Mouse (Mus musculus) heart, embryonic 15.5 days (tissue): Measurements from ENCODE around the gene Tbcb. TPM values are rescaled to one million over a fixed set of nuclear protein-coding genes. Genes with fewer than 3 reads are reported as not detected.

Source experiments
- ATAC-seq: fragments of 200-750 bp; cut with Nextera tagmentation; replicated peaks from 2 replicates; pipeline ENCODE4 v1.8.0; 2017; ENCODE audit warnings: low read depth, moderate TSS enrichment; ENCODE audit not compliant: insufficient number of reproducible peaks, insufficient read depth, low FRiP score
- H3K27ac ChIP-seq: fragments of 300-500 bp; sonication (generic); 2 replicates; pipeline ENCODE4 v1.5.1; 2015; ENCODE audit warnings: mild to moderate bottlenecking, inconsistent platforms
- H3K27me3 ChIP-seq: fragments of 300-500 bp; sonication (generic); 2 replicates; pipeline ENCODE4 v1.6.1; 2015; ENCODE audit warnings: inconsistent platforms
- H3K36me3 ChIP-seq: fragments of 300-500 bp; sonication (generic); 2 replicates; pipeline ENCODE4 v1.6.1; 2015; ENCODE audit warnings: mild to moderate bottlenecking, inconsistent platforms
- H3K4me1 ChIP-seq: fragments of 300-500 bp; sonication (generic); replicated peaks from 2 replicates; pipeline ENCODE4 v1.6.1; 2015; ENCODE audit warnings: inconsistent platforms
- H3K4me2 ChIP-seq: fragments of 300-500 bp; sonication (generic); 2 replicates; pipeline ENCODE4 v1.6.1; 2015; ENCODE audit warnings: inconsistent platforms, mild to moderate bottlenecking, moderate library complexity
- H3K4me3 ChIP-seq: fragments of 300-500 bp; sonication (generic); 2 replicates; pipeline ENCODE4 v1.5.1; 2015; ENCODE audit warnings: mild to moderate bottlenecking, inconsistent platforms
- H3K9ac ChIP-seq: fragments of 300-500 bp; sonication (generic); 2 replicates; pipeline ENCODE4 v1.6.1; 2015; ENCODE audit warnings: mild to moderate bottlenecking, inconsistent platforms
- H3K9me3 ChIP-seq: fragments of 300-500 bp; sonication (generic); replicated peaks from 2 replicates; pipeline ENCODE4 v1.6.1; 2016; ENCODE audit warnings: inconsistent platforms
- WGBS: fragments of 180-500 bp; shearing (Covaris S2); methylation state at CpG from one replicate; pipeline ENCODE4 v1.1.7; 2015; ENCODE audit warnings: mixed read lengths; 5-methylcytosine and 5-hydroxymethylcytosine counted together
- polyA plus RNA-seq: library from polyadenylated mRNA; unstranded; fragments of >200 nt; fragmentation: Nextera tagmentation; extraction: Ambion mirVana; gene quantifications from 2 replicates; pipeline ENCODE4 v1.2.1, GENCODE M21; 2015

The Tbcb gene
- polyA plus RNA-seq, 1 experiment from 2014 or later: 125 TPM

- H3K9me3 ChIP-seq: no peaks in the 10 kb centered on the region
- 73% methylated on average over 12 of the region's 12 CpGs for WGBS
- H3K27me3 ChIP-seq: no peaks in the 10 kb centered on the region
- no peak overlapping the region for H3K4me3 ChIP-seq
- H3K4me1 ChIP-seq: no peaks in the 10 kb centered on the region
- H3K27ac ChIP-seq: no peak overlapping the region
- H3K4me2 ChIP-seq: no peak overlapping the region
- H3K9ac ChIP-seq: no peak overlapping the region
- no peak for ATAC-seq
- peaks cover 23% of the 10 kb centered on the region for H3K36me3 ChIP-seq
Measured at GRCm38 (mm10) chr7:30176474-30176873, 55.6 kb downstream of the Tbcb start.

Other genes starting within 250 kb of the Tbcb start
- 16.2 and 22.4 TPM in 2 replicates for gene Zfp568, start 248.3 kb downstream of the Tbcb start, polyA plus RNA-seq
- gene Zfp14, start 180.9 kb downstream of the Tbcb start, polyA plus RNA-seq: 3.3 and 4.1 TPM in 2 replicates
- 3.5 and 4.6 TPM in 2 replicates for gene Zfp82, start 159.4 kb downstream of the Tbcb start, polyA plus RNA-seq
- 0.59 TPM in 1 of 2 replicates, not detected in the other for gene Gm26920, start 141.9 kb downstream of the Tbcb start, polyA plus RNA-seq
- gene Zfp566, start 141.7 kb downstream of the Tbcb start, polyA plus RNA-seq: 5.1 and 6.3 TPM in 2 replicates
- 72.9 and 75.3 TPM in 2 replicates for gene Zfp260, start 137.5 kb downstream of the Tbcb start, polyA plus RNA-seq
- 10.0 and 13.7 TPM in 2 replicates for gene Zfp382, start 110.3 kb downstream of the Tbcb start, polyA plus RNA-seq
- 6.9 and 8.5 TPM in 2 replicates for gene Zfp146, start 62.5 kb downstream of the Tbcb start, polyA plus RNA-seq
- gene Cox7a1, start 48.1 kb downstream of the Tbcb start, polyA plus RNA-seq: 369 and 603 TPM in 2 replicates
- 77.4 and 96.6 TPM in 2 replicates for gene Capns1, start 33.5 kb downstream of the Tbcb start, polyA plus RNA-seq
- 99.7 and 105 TPM in 2 replicates for gene Polr2i, start 324 bp downstream of the Tbcb start, polyA plus RNA-seq
- not detected in 2 replicates for gene Ovol3, start 3.5 kb upstream of the Tbcb start, polyA plus RNA-seq
- gene Thap8, start 47.8 kb upstream of the Tbcb start, polyA plus RNA-seq: 0.42 and 0.61 TPM in 2 replicates
- 6.7 and 8.6 TPM in 2 replicates for gene Wdr62, start 48.1 kb upstream of the Tbcb start, polyA plus RNA-seq
- gene Clip3, start 59.5 kb upstream of the Tbcb start, polyA plus RNA-seq: 8.0 and 12.0 TPM in 2 replicates
- 57.4 and 64.4 TPM in 2 replicates for gene Alkbh6, start 76.4 kb upstream of the Tbcb start, polyA plus RNA-seq
- 6.1 and 18.8 TPM in 2 replicates for gene Syne4, start 82.5 kb upstream of the Tbcb start, polyA plus RNA-seq
- gene E130208F15Rik, start 89.5 kb upstream of the Tbcb start, polyA plus RNA-seq: 5.1 TPM in 1 of 2 replicates, not detected in the other
- 14.4 and 17.5 TPM in 2 replicates for gene Sdhaf1, start 91.6 kb upstream of the Tbcb start, polyA plus RNA-seq
- 1.4 and 2.1 TPM in 2 replicates for gene Lrfn3, start 130.5 kb upstream of the Tbcb start, polyA plus RNA-seq
- gene Tyrobp, start 181.5 kb upstream of the Tbcb start, polyA plus RNA-seq: 27.1 and 46.0 TPM in 2 replicates
- gene Hcst, start 187.6 kb upstream of the Tbcb start, polyA plus RNA-seq: 0.98 and 2.7 TPM in 2 replicates
- gene Nfkbid, start 189.5 kb upstream of the Tbcb start, polyA plus RNA-seq: 0.76 and 1.5 TPM in 2 replicates
- gene Aplp1, start 213.3 kb upstream of the Tbcb start, polyA plus RNA-seq: 14.7 and 21.7 TPM in 2 replicates
- gene Kirrel2, start 225.4 kb upstream of the Tbcb start, polyA plus RNA-seq: 0.16 TPM in 2 replicates
- gene Nphs1, start 226.0 kb upstream of the Tbcb start, polyA plus RNA-seq: 0.09 and 0.14 TPM in 2 replicates